Mouse (Mus musculus) olfactory bulb, adult 2 months (tissue): ENCODE results near the gene Nphp3.

Experiments used
- CTCF ChIP-seq: fragments of 200-500 bp; IDR thresholded peaks from 2 replicates; pipeline ENCODE4 v1.5.1; 2012; ENCODE audit warnings: low read depth, mild to moderate bottlenecking, low read length, moderate library complexity; ENCODE audit not compliant: insufficient read depth
- POLR2A ChIP-seq: fragments of 200-500 bp; IDR thresholded peaks from 2 replicates; pipeline ENCODE4 v1.6.1; 2012; ENCODE audit warnings: mild to moderate bottlenecking, low read depth, low read length, moderate library complexity; ENCODE audit not compliant: insufficient read depth

DNA sequence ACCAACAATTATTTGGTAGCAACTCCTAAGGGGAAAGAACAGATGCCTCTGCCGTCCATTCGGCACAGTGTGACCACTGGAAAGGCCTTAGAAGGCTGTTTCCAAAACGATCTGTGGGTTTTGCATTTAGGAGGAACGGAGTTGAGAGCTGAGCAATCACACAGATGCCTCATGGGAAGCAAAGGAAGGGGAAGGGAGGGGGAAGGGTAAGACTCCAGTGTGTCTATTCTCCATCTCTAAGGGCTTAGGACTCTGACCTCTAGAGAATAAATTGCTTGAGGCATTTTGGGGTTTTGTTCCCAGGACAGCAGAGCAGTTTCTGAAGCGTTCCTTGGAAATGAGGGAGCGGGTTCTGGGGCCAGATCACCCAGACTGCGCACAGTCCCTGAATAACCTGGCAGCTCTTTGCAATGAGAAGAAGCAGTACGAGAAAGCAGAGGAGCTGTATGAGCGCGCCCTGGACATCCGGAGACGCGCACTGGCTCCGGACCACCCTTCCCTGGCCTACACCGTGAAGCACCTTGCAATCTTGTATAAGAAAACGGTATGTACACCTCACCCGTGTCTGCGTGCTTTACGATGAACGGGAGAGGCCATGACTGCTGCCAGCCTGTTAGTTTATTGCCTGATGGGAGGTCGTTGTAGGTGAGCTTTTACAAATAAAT is 36.8 kb downstream of the Nphp3 start:
- no peak for TF ChIP-seq CTCF
- no peak for TF ChIP-seq POLR2A
